Mouse (Mus musculus) heart, embryonic 11.5 days (tissue): ENCODE measurements around the gene Rab8b. TPM values are rescaled to one million over a fixed set of nuclear protein-coding genes. Genes with fewer than 3 reads are reported as not detected.
A peak's percentile ranks its signal among the peaks of the same experiment; 100 is the strongest.

Experiments
- ATAC-seq: fragments of 200-750 bp; cut with Nextera tagmentation; replicated peaks from 2 replicates; pipeline ENCODE4 v1.8.0; 2017; ENCODE audit warnings: moderate library complexity; ENCODE audit not compliant: insufficient number of reproducible peaks, low FRiP score, low TSS enrichment
- H3K27ac ChIP-seq: fragments of 300-500 bp; sonication (generic); 2 replicates; pipeline ENCODE4 v1.5.1; 2014; ENCODE audit warnings: mild to moderate bottlenecking, low read depth, low read length
- H3K27me3 ChIP-seq: fragments of 300-500 bp; sonication (generic); 2 replicates; pipeline ENCODE4 v1.6.1; 2014; ENCODE audit warnings: mild to moderate bottlenecking, low read length, mixed read lengths; ENCODE audit not compliant: control insufficient read depth, insufficient read depth
- H3K36me3 ChIP-seq: fragments of 300-500 bp; sonication (generic); 2 replicates; pipeline ENCODE4 v1.6.1; 2014; ENCODE audit warnings: mild to moderate bottlenecking, low read length, moderate library complexity, mixed read lengths; ENCODE audit not compliant: control insufficient read depth, insufficient read depth
- H3K4me1 ChIP-seq: fragments of 300-500 bp; sonication (generic); 2 replicates; pipeline ENCODE4 v1.6.1; 2014; ENCODE audit warnings: low read length; ENCODE audit not compliant: control insufficient read depth, insufficient read depth
- H3K4me2 ChIP-seq: fragments of 300-500 bp; sonication (generic); 2 replicates; pipeline ENCODE4 v1.6.1; 2014; ENCODE audit warnings: mild to moderate bottlenecking, moderate library complexity
- H3K4me3 ChIP-seq: fragments of 300-500 bp; sonication (generic); 2 replicates; pipeline ENCODE4 v1.5.1; 2014; ENCODE audit warnings: low read depth, low read length
- H3K9ac ChIP-seq: fragments of 300-500 bp; sonication (generic); 2 replicates; pipeline ENCODE4 v1.6.1; 2014; ENCODE audit warnings: mild to moderate bottlenecking, low read depth, low read length, moderate library complexity
- H3K9me3 ChIP-seq: fragments of 300-500 bp; sonication (generic); replicated peaks from 2 replicates; pipeline ENCODE4 v1.6.1; 2016; ENCODE audit warnings: low read length; ENCODE audit not compliant: control insufficient read depth
- WGBS: fragments of 180-500 bp; shearing (Covaris S2); extraction: QIAGEN DNeasy Blood & Tissue Kit; methylation state at CpG from one replicate; pipeline ENCODE4 v1.1.7; 2014; ENCODE audit not compliant: insufficient replicate concordance; 5-methylcytosine and 5-hydroxymethylcytosine counted together
- polyA plus RNA-seq: library from polyadenylated mRNA; unstranded; fragments of >200 nt; fragmentation: Nextera tagmentation; extraction: Ambion mirVana; gene quantifications from 2 replicates; pipeline ENCODE4 v1.2.1, GENCODE M21; 2014

Rab8b gene
- polyA plus RNA-seq, result 23.6 and 24.4 TPM in 2 replicates

GRCm38 (mm10) chr9:66919382-66919971 lies at the start of gene Rab8b:
Gene Rab8b, minus strand, starts transcription at chr9:66919687.
- WGBS, result under 1% methylated on average over 42 of the region's 49 CpGs
- Histone ChIP-seq H3K4me1 (peaks cover 22% of the 10 kb centered on the region), H3K27ac (peak within 1 kb of the TSS; percentile 60), H3K27me3 (no peaks in the 10 kb centered on the region), H3K9me3 (no peaks in the 10 kb centered on the region), H3K4me2 (peak within 1 kb of the TSS; percentile 80), H3K9ac (peak within 1 kb of the TSS; percentile 74), H3K36me3 (no peaks in the 10 kb centered on the region), H3K4me3 (peak within 1 kb of the TSS; percentile 60)
- peak; percentile 98 for ATAC-seq

GRCm38 (mm10) chr9:66967492-66967891 lies 48.0 kb upstream of the Rab8b start:
- H3K4me1 ChIP-seq, result no peaks in the 10 kb centered on the region
- no peaks in the 10 kb centered on the region for H3K9me3 ChIP-seq
- H3K4me3 ChIP-seq, result no peak overlapping the region
- no peak overlapping the region for H3K27ac ChIP-seq
- H3K36me3 ChIP-seq, result peaks cover 7% of the 10 kb centered on the region; the same call in 1 of the 2 replicates
- ATAC-seq, result no peak
- H3K4me2 ChIP-seq, result no peak overlapping the region
- H3K27me3 ChIP-seq, result no peaks in the 10 kb centered on the region
- 88% methylated on average over 8 of the region's 8 CpGs for WGBS
- no peak overlapping the region for H3K9ac ChIP-seq

GRCm38 (mm10) chr9:66961478-66961877 lies 42.0 kb upstream of the Rab8b start:
- Histone ChIP-seq H3K36me3 (no peaks in the 10 kb centered on the region), H3K4me2 (no peak overlapping the region)
- 68% methylated on average over 3 of the region's 3 CpGs for WGBS

GRCm38 (mm10) chr9:66957451-66957850 lies 38.0 kb upstream of the Rab8b start:
- no peaks in the 10 kb centered on the region for H3K36me3 ChIP-seq
- no peak overlapping the region for H3K4me2 ChIP-seq
- 82% methylated on average over 3 of the region's 3 CpGs for WGBS
- H3K9me3 ChIP-seq, result no peaks in the 10 kb centered on the region
- H3K4me1 ChIP-seq, result no peaks in the 10 kb centered on the region
- H3K27ac ChIP-seq, result no peak overlapping the region
- H3K27me3 ChIP-seq, result no peaks in the 10 kb centered on the region
- H3K4me3 ChIP-seq, result no peak overlapping the region
- H3K9ac ChIP-seq, result no peak overlapping the region
- no peak for ATAC-seq

More at GRCm38 (mm10) chr9:66961478-66961877, 42.0 kb upstream of the Rab8b start:
- H3K27ac ChIP-seq, result no peak overlapping the region
- no peaks in the 10 kb centered on the region for H3K9me3 ChIP-seq
- H3K9ac ChIP-seq, result no peak overlapping the region
- no peak for ATAC-seq
- no peak overlapping the region for H3K4me3 ChIP-seq
- H3K27me3 ChIP-seq, result no peaks in the 10 kb centered on the region
- no peaks in the 10 kb centered on the region for H3K4me1 ChIP-seq

GRCm38 (mm10) chr9:66952886-66953285 lies 33.4 kb upstream of the Rab8b start:
- Histone ChIP-seq H3K9me3 (no peaks in the 10 kb centered on the region), H3K27ac (no peak overlapping the region)
- ATAC-seq, result no peak

GRCm38 (mm10) chr9:66952321-66952720 lies 32.8 kb upstream of the Rab8b start:
- Histone ChIP-seq H3K9ac (no peak overlapping the region), H3K27me3 (no peaks in the 10 kb centered on the region), H3K27ac (no peak overlapping the region), H3K36me3 (peaks cover 3% of the 10 kb centered on the region; the same call in 1 of the 2 replicates), H3K9me3 (no peaks in the 10 kb centered on the region), H3K4me1 (no peaks in the 10 kb centered on the region), H3K4me3 (no peak overlapping the region), H3K4me2 (no peak overlapping the region)
- ATAC-seq, result no peak
- whole genome bisulfite sequencing, result 76% methylated on average over 8 of the region's 8 CpGs

More at GRCm38 (mm10) chr9:66952886-66953285, 33.4 kb upstream of the Rab8b start:
- WGBS, result 83% methylated on average over 2 of the region's 2 CpGs
- Histone ChIP-seq H3K27me3 (no peaks in the 10 kb centered on the region), H3K36me3 (peaks cover 3% of the 10 kb centered on the region; the same call in 1 of the 2 replicates), H3K9ac (no peak overlapping the region), H3K4me3 (no peak overlapping the region), H3K4me2 (no peak overlapping the region), H3K4me1 (no peaks in the 10 kb centered on the region)

GRCm38 (mm10) chr9:66948536-66948935 lies 29.0 kb upstream of the Rab8b start:
- Histone ChIP-seq H3K36me3 (peaks cover 3% of the 10 kb centered on the region; the same call in 1 of the 2 replicates), H3K9me3 (no peaks in the 10 kb centered on the region), H3K4me2 (no peak overlapping the region), H3K27ac (no peak overlapping the region), H3K9ac (no peak overlapping the region), H3K4me1 (0 out of 2 replicates have a peak, but pooled peaks cover 4% of the 10 kb centered on the region), H3K27me3 (no peaks in the 10 kb centered on the region), H3K4me3 (no peak overlapping the region)
- no peak for ATAC-seq
- 97% methylated on average over 2 of the region's 2 CpGs for WGBS

- no peaks in the 10 kb centered on the region for H3K9me3 ChIP-seq
- peak within 1 kb of the TSS; percentile 96 for H3K27ac ChIP-seq
- peak within 1 kb of the TSS; percentile 85 for H3K4me3 ChIP-seq
- H3K27me3 ChIP-seq, result no peaks in the 10 kb centered on the region
- H3K36me3 ChIP-seq, result peaks cover 3% of the 10 kb centered on the region; the same call in 1 of the 2 replicates
- peak within 1 kb of the TSS; percentile 82 for H3K4me2 ChIP-seq
- H3K4me1 ChIP-seq, result 0 out of 2 replicates have a peak, but pooled peaks cover 4% of the 10 kb centered on the region
- ATAC-seq, result peak; percentile 96
- H3K9ac ChIP-seq, result peak within 1 kb of the TSS; percentile 85
- under 1% methylated on average over 77 of the region's 77 CpGs for WGBS
Observed at GRCm38 (mm10) chr9:66945647-66946641, 26.5 kb upstream of the Rab8b start, which contains the start of gene Rps27l. Gene Rps27l, plus strand, starts transcription at chr9:66946086.
